20 mouse cellular contexts compared by ENCODE assay signal in the genomic region with DNA sequence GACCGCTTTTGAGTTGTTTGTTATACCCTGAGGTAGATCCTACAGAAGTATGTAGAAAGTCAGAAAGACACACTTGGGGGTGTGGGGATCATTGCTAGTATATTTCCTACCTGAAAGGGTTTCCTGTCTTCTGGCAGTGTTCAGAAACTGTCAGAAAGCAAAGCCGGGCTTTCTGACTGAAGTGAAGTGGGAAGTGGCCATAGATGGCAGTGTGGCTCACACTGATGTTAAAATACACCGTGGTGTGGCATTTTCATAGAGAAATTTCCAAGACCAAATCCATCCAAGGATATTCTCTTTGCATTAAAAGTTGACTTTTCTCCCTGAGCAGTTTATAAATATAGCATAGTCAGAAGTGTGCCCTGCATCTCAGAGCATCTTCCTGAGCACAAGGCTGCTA. TPM values are rescaled to one million over a fixed set of nuclear protein-coding genes. Genes with fewer than 3 reads are reported as not detected.
DNase-seq lines count a peak whose midpoint lies in the region; ATAC-seq and TF ChIP-seq lines count a peak whose summit lies in the region.
"Had no signal": no experiment of that assay in that cellular context is flagged by ENCODE, and none has a peak within 500 bp of the region (broad histone marks: within the 10 kb centered on the region; RNA-seq: fewer than 3 reads in every experiment).

No protein-coding gene starts in this region.

- no peaks in the 10 kb centered on the region for H3K27me3 ChIP-seq in intestine, postnatal 0 days (replicated peaks; ENCODE audit: control insufficient read depth, insufficient read depth, low read length)
- H3K27me3 ChIP-seq in intestine, embryonic 16.5 days (replicated peaks; ENCODE audit: control insufficient read depth, insufficient read depth, low read length): no peaks in the 10 kb centered on the region
- H3K27me3 ChIP-seq in midbrain, embryonic 14.5 days (ENCODE audit: control insufficient read depth, insufficient read depth, low read length): no peaks in the 10 kb centered on the region
- H3K27me3 ChIP-seq in midbrain, embryonic 13.5 days: no peaks in the 10 kb centered on the region
- no peaks in the 10 kb centered on the region for H3K27me3 ChIP-seq in stomach, postnatal 0 days (ENCODE audit: control insufficient read depth, insufficient read depth, low read length)
- H3K27me3 ChIP-seq: embryonic facial prominence, embryonic 13.5 days; liver, embryonic 13.5 days; lung, embryonic 15.5 days; midbrain, embryonic 15.5 days; stomach, embryonic 15.5 days had no signal

- peak; percentile 70 for DNase-seq in midbrain, embryonic 14.5 days
- DNase-seq in adipocyte (ENCODE audit: low spot score): peak; percentile 35
- no peak for DNase-seq in stomach, postnatal 0 days (ENCODE audit: low spot score)
- DNase-seq in thymus, postnatal 4 days: no peak
- DNase-seq: adrenal gland, postnatal 36 days; gastrocnemius, postnatal 10 days; heart, adult 18-20 months; heart, postnatal 4 days; kidney, adult 18-20 months; kidney, postnatal 10 days; liver, embryonic 13.5 days; thymus, adult 2 months had no signal

- no peak for TF ChIP-seq EP300 in stomach, postnatal 0 days (optimal IDR thresholded peaks at IDR 0.05)

- no peak overlapping the region for H3K4me3 ChIP-seq in intestine, postnatal 0 days (ENCODE audit: low read depth, low read length)
- H3K4me3 ChIP-seq in intestine, embryonic 16.5 days (ENCODE audit: low read length): no peak overlapping the region
- H3K4me3 ChIP-seq in midbrain, embryonic 14.5 days (replicated peaks; ENCODE audit: low read depth, low read length): no peak overlapping the region
- H3K4me3 ChIP-seq in midbrain, embryonic 13.5 days (replicated peaks): no peak overlapping the region
- H3K4me3 ChIP-seq in stomach, postnatal 0 days (ENCODE audit: low read depth, low read length): no peak overlapping the region
- H3K4me3 ChIP-seq: embryonic facial prominence, embryonic 13.5 days; liver, embryonic 13.5 days; lung, embryonic 15.5 days; midbrain, embryonic 15.5 days; stomach, embryonic 15.5 days had no signal

- H3K4me2 ChIP-seq in intestine, postnatal 0 days (replicated peaks; ENCODE audit: low read depth): no peak overlapping the region
- no peak overlapping the region for H3K4me2 ChIP-seq in intestine, embryonic 16.5 days (ENCODE audit: low read depth, low read length)
- H3K4me2 ChIP-seq in midbrain, embryonic 14.5 days (ENCODE audit: low read length): no peak overlapping the region
- no peak overlapping the region for H3K4me2 ChIP-seq in midbrain, embryonic 13.5 days (replicated peaks)
- no peak overlapping the region for H3K4me2 ChIP-seq in stomach, postnatal 0 days (replicated peaks; ENCODE audit: low read depth)
- H3K4me2 ChIP-seq: embryonic facial prominence, embryonic 13.5 days; liver, embryonic 13.5 days; lung, embryonic 15.5 days; midbrain, embryonic 15.5 days; stomach, embryonic 15.5 days had no signal

- H3K36me3 ChIP-seq in intestine, postnatal 0 days (ENCODE audit: control insufficient read depth, insufficient read depth): no peaks in the 10 kb centered on the region
- no peaks in the 10 kb centered on the region for H3K36me3 ChIP-seq in intestine, embryonic 16.5 days (ENCODE audit: control insufficient read depth, insufficient read depth, low read length)
- no peaks in the 10 kb centered on the region for H3K36me3 ChIP-seq in midbrain, embryonic 14.5 days (ENCODE audit: control insufficient read depth, insufficient read depth, low read length)
- H3K36me3 ChIP-seq in midbrain, embryonic 13.5 days: no peaks in the 10 kb centered on the region
- H3K36me3 ChIP-seq in stomach, postnatal 0 days (ENCODE audit: control insufficient read depth, insufficient read depth, low read length): no peaks in the 10 kb centered on the region
- H3K36me3 ChIP-seq: embryonic facial prominence, embryonic 13.5 days; lung, embryonic 15.5 days; midbrain, embryonic 15.5 days; stomach, embryonic 15.5 days had no signal

- WGBS in intestine, postnatal 0 days: 68% methylated on average over 3 of the region's 3 CpGs
- WGBS in intestine, embryonic 16.5 days: 68% methylated on average over 3 of the region's 3 CpGs
- WGBS in midbrain, embryonic 14.5 days: 75% methylated on average over 3 of the region's 3 CpGs
- WGBS in midbrain, embryonic 13.5 days: 67% methylated on average over 3 of the region's 3 CpGs
- 64% methylated on average over 3 of the region's 3 CpGs for WGBS in stomach, postnatal 0 days

- ATAC-seq in intestine, postnatal 0 days: no peak
- ATAC-seq in intestine, embryonic 16.5 days: no peak
- no peak for ATAC-seq in midbrain, embryonic 14.5 days (ENCODE audit: low FRiP score, low TSS enrichment)
- no peak for ATAC-seq in midbrain, embryonic 13.5 days
- ATAC-seq in stomach, postnatal 0 days (ENCODE audit: low FRiP score, low TSS enrichment): no peak
- ATAC-seq: hindbrain, embryonic 16.5 days; midbrain, embryonic 15.5 days had no signal

- no peaks in the 10 kb centered on the region for H3K4me1 ChIP-seq in intestine, postnatal 0 days (replicated peaks; ENCODE audit: control insufficient read depth, insufficient read depth, low read length)
- no peaks in the 10 kb centered on the region for H3K4me1 ChIP-seq in intestine, embryonic 16.5 days (ENCODE audit: control insufficient read depth, insufficient read depth, low read length)
- peaks cover 9% of the 10 kb centered on the region for H3K4me1 ChIP-seq in midbrain, embryonic 14.5 days (ENCODE audit: control insufficient read depth, insufficient read depth, low read length)
- peaks cover 19% of the 10 kb centered on the region for H3K4me1 ChIP-seq in midbrain, embryonic 13.5 days (replicated peaks)
- H3K4me1 ChIP-seq in stomach, postnatal 0 days (replicated peaks; ENCODE audit: control insufficient read depth, insufficient read depth): no peaks in the 10 kb centered on the region
- H3K4me1 ChIP-seq: lung, embryonic 15.5 days had no signal

- H3K27ac ChIP-seq in intestine, postnatal 0 days (ENCODE audit: low read depth, low read length): no peak overlapping the region
- H3K27ac ChIP-seq in intestine, embryonic 16.5 days (ENCODE audit: low read length): no peak overlapping the region
- no peak overlapping the region for H3K27ac ChIP-seq in midbrain, embryonic 14.5 days (replicated peaks; ENCODE audit: low read depth, low read length)
- H3K27ac ChIP-seq in midbrain, embryonic 13.5 days: no peak overlapping the region
- H3K27ac ChIP-seq in stomach, postnatal 0 days (replicated peaks): no peak overlapping the region
- H3K27ac ChIP-seq: embryonic facial prominence, embryonic 13.5 days; liver, embryonic 13.5 days; lung, embryonic 15.5 days; stomach, embryonic 15.5 days had no signal

- no peaks in the 10 kb centered on the region for H3K9me3 ChIP-seq in intestine, postnatal 0 days (ENCODE audit: control insufficient read depth)
- H3K9me3 ChIP-seq in intestine, embryonic 16.5 days (ENCODE audit: control insufficient read depth, low read length): no peaks in the 10 kb centered on the region
- H3K9me3 ChIP-seq in midbrain, embryonic 14.5 days (ENCODE audit: control insufficient read depth, low read length): no peaks in the 10 kb centered on the region
- H3K9me3 ChIP-seq in midbrain, embryonic 13.5 days: no peaks in the 10 kb centered on the region
- no peaks in the 10 kb centered on the region for H3K9me3 ChIP-seq in stomach, postnatal 0 days (ENCODE audit: control insufficient read depth, low read length)
- H3K9me3 ChIP-seq: embryonic facial prominence, embryonic 13.5 days; liver, embryonic 13.5 days; lung, embryonic 15.5 days; midbrain, embryonic 15.5 days; stomach, embryonic 15.5 days had no signal

- no peak overlapping the region for H3K9ac ChIP-seq in intestine, postnatal 0 days (ENCODE audit: low read depth, low read length)
- no peak overlapping the region for H3K9ac ChIP-seq in intestine, embryonic 16.5 days (ENCODE audit: low read depth, low read length)
- H3K9ac ChIP-seq in midbrain, embryonic 14.5 days (replicated peaks; ENCODE audit: low read length): no peak overlapping the region
- H3K9ac ChIP-seq in midbrain, embryonic 13.5 days (replicated peaks): no peak overlapping the region
- H3K9ac ChIP-seq in stomach, postnatal 0 days (ENCODE audit: low read length): no peak overlapping the region
- H3K9ac ChIP-seq: embryonic facial prominence, embryonic 13.5 days; liver, embryonic 13.5 days; lung, embryonic 15.5 days; midbrain, embryonic 15.5 days; stomach, embryonic 15.5 days had no signal

- TF ChIP-seq CTCF in intestine, postnatal 0 days (IDR thresholded peaks at IDR 0.05; ENCODE audit: low read depth): 0 out of 2 replicates have a peak, but pooled peaks have one; percentile 29
- peak; percentile 43 for TF ChIP-seq CTCF in stomach, postnatal 0 days (IDR thresholded peaks at IDR 0.05; ENCODE audit: low read depth)

RNA-seq across cellular contexts. Expression of a gene that starts 25.3 kb away (rescaled TPM):
- 21.3 and 23.2 TPM in 2 replicates for polyA plus RNA-seq in intestine, postnatal 0 days (2015; fragmentation: Nextera tagmentation; extraction: Ambion mirVana)
- polyA plus RNA-seq in intestine, embryonic 16.5 days (2015; fragmentation: Nextera tagmentation; extraction: Ambion mirVana): 24.4 and 27.4 TPM in 2 replicates
- polyA plus RNA-seq in midbrain, embryonic 14.5 days (2014; fragmentation: Nextera tagmentation; extraction: Ambion mirVana): 25.3 and 33.9 TPM in 2 replicates
- polyA plus RNA-seq in midbrain, embryonic 13.5 days (2015; fragmentation: Nextera tagmentation; extraction: Ambion mirVana): 31.4 and 32.8 TPM in 2 replicates
- polyA plus RNA-seq in stomach, postnatal 0 days (2015; fragmentation: Nextera tagmentation; extraction: Ambion mirVana): 19.4 and 20.1 TPM in 2 replicates

RNA-seq across cellular contexts. Expression of a gene that starts 25.5 kb away (rescaled TPM):
- polyA plus RNA-seq in intestine, postnatal 0 days (2015; fragmentation: Nextera tagmentation; extraction: Ambion mirVana): 39.8 and 44.7 TPM in 2 replicates
- 92.7 and 101 TPM in 2 replicates for polyA plus RNA-seq in intestine, embryonic 16.5 days (2015; fragmentation: Nextera tagmentation; extraction: Ambion mirVana)
- 52.7 and 72.4 TPM in 2 replicates for polyA plus RNA-seq in midbrain, embryonic 14.5 days (2014; fragmentation: Nextera tagmentation; extraction: Ambion mirVana)
- 74.3 and 76.0 TPM in 2 replicates for polyA plus RNA-seq in midbrain, embryonic 13.5 days (2015; fragmentation: Nextera tagmentation; extraction: Ambion mirVana)
- polyA plus RNA-seq in stomach, postnatal 0 days (2015; fragmentation: Nextera tagmentation; extraction: Ambion mirVana): 49.8 and 50.8 TPM in 2 replicates

Comparison
In these comparisons a context has a peak if more than half of its experiments do, and no peak if none do; other contexts are left out.
1. DNase-seq: peak in midbrain, embryonic 14.5 days (single experiment) and adipocyte (single experiment); none in stomach, postnatal 0 days (single experiment) and thymus, postnatal 4 days (single experiment).